Mouse (Mus musculus) CD4-positive, CD25-positive, alpha-beta regulatory T cell, adult 2 months (primary cell): Measurements from ENCODE around the gene Gpd1.

Source experiments
- DNase-seq: peaks from one replicate; pipeline ENCODE4 v3.0.0-alpha.2; 2012; ENCODE audit warnings: low read depth, low spot score

The Gpd1 gene

GRCm38 (mm10) chr15:99717386-99718334, at the start of gene Gpd1:
Gpd1 (plus strand) TSS chr15:99717515.
- no peak for DNase-seq

GRCm38 (mm10) chr15:99667544-99667943, 49.8 kb upstream of the Gpd1 start:
- DNase-seq: no peak

- DNase-seq: peak; percentile 80
These were observed 48.4 kb upstream of the Gpd1 start for GRCm38 (mm10) chr15:99668881-99669280.

GRCm38 (mm10) chr15:99669392-99669791, 47.9 kb upstream of the Gpd1 start:
- no peak for DNase-seq

- peak; percentile 21 for DNase-seq
These were observed 47.0 kb upstream of the Gpd1 start, which contains the start of gene Asic1 for GRCm38 (mm10) chr15:99670154-99670821. Asic1 (plus strand) TSS chr15:99670368.

GRCm38 (mm10) chr15:99670964-99671670, 46.2 kb upstream of the Gpd1 start:
- DNase-seq: no peak

- no peak for DNase-seq
These were observed 45.5 kb upstream of the Gpd1 start for GRCm38 (mm10) chr15:99671783-99672182.

- no peak for DNase-seq
These were observed 42.4 kb upstream of the Gpd1 start for GRCm38 (mm10) chr15:99674866-99675265.

GRCm38 (mm10) chr15:99677089-99677488, 40.2 kb upstream of the Gpd1 start:
- no peak for DNase-seq

- peak; percentile 60 for DNase-seq
These were observed 39.1 kb upstream of the Gpd1 start for GRCm38 (mm10) chr15:99678063-99678800.

GRCm38 (mm10) chr15:99679008-99679407, 38.3 kb upstream of the Gpd1 start:
- no peak for DNase-seq

GRCm38 (mm10) chr15:99682880-99683279, 34.4 kb upstream of the Gpd1 start:
- DNase-seq: peak; percentile 57

- no peak for DNase-seq
These were observed 33.2 kb upstream of the Gpd1 start for GRCm38 (mm10) chr15:99684156-99684555.

GRCm38 (mm10) chr15:99688712-99689111, 28.6 kb upstream of the Gpd1 start:
- peak; percentile 67 for DNase-seq

- no peak for DNase-seq
These were observed 26.4 kb upstream of the Gpd1 start for GRCm38 (mm10) chr15:99690924-99691323.

- DNase-seq: no peak
These were observed 25.3 kb upstream of the Gpd1 start for GRCm38 (mm10) chr15:99691976-99692375.

GRCm38 (mm10) chr15:99697309-99697708, 20.0 kb upstream of the Gpd1 start:
- DNase-seq: no peak

- peak; percentile 53 for DNase-seq
These were observed 18.7 kb upstream of the Gpd1 start for GRCm38 (mm10) chr15:99698533-99699085.

GRCm38 (mm10) chr15:99699715-99700114, 17.6 kb upstream of the Gpd1 start:
- no peak for DNase-seq

GRCm38 (mm10) chr15:99700219-99701106, 16.9 kb upstream of the Gpd1 start:
- DNase-seq: no peak
